Comparison of ENCODE assay signal across 16 mouse cellular contexts in genomic region chr1:183082436-183082835, GRCm38 (mm10).
DNase-seq lines count a peak whose midpoint lies in the region; ATAC-seq and TF ChIP-seq lines count a peak whose summit lies in the region.
"Had no signal": no experiment of that assay in that cellular context is flagged by ENCODE, and none has a peak within 500 bp of the region (broad histone marks: within the 10 kb centered on the region; RNA-seq: fewer than 3 reads in every experiment).

No protein-coding gene starts in this region.

- H3K9ac ChIP-seq in heart, embryonic 12.5 days = no peak overlapping the region
- no peak overlapping the region for H3K9ac ChIP-seq in MEL (ENCODE audit: control insufficient read depth, low read depth, low read length, poor library complexity, severe bottlenecking)
- no peak overlapping the region for H3K9ac ChIP-seq in forebrain, embryonic 16.5 days (replicated peaks; ENCODE audit: low read depth, low read length)
- H3K9ac ChIP-seq: heart, embryonic 13.5 days had no signal

- H3K4me1 ChIP-seq in heart, embryonic 12.5 days (replicated peaks) = peaks cover 19% of the 10 kb centered on the region
- 0 out of 4 replicates have a peak, but pooled peaks cover 0 to under 1% of the 10 kb centered on the region in 2 experiments for H3K4me1 ChIP-seq in MEL (ENCODE audit: control insufficient read depth in 1 of 2, insufficient read depth in 2 of 2, low read length in 2 of 2)
- H3K4me1 ChIP-seq in forebrain, embryonic 16.5 days (replicated peaks; ENCODE audit: control insufficient read depth, insufficient read depth, low read length) = peaks cover 5% of the 10 kb centered on the region; the same call in 1 of the 2 replicates

- no peak for ATAC-seq in heart, embryonic 12.5 days (ENCODE audit: insufficient number of reproducible peaks, low FRiP score)
- no peak for ATAC-seq in monocyte, adult 5-6 weeks (replicated peaks; ENCODE audit: insufficient number of reproducible peaks, low FRiP score, low TSS enrichment, poor library complexity, severe bottlenecking)
- ATAC-seq in forebrain, embryonic 16.5 days = no peak
- ATAC-seq: intestine, embryonic 16.5 days had no signal

- H3K27ac ChIP-seq in heart, embryonic 12.5 days (ENCODE audit: poor library complexity, severe bottlenecking) = no peak overlapping the region
- H3K27ac ChIP-seq in MEL (ENCODE audit: control insufficient read depth, low read depth, low read length) = no peak overlapping the region
- H3K27ac ChIP-seq in forebrain, embryonic 16.5 days (ENCODE audit: low read length) = no peak overlapping the region
- H3K27ac ChIP-seq: heart, embryonic 13.5 days had no signal

- TF ChIP-seq POLR2A in MEL (IDR thresholded peaks at IDR 0.05; ENCODE audit: control insufficient read depth in 1 of 2, insufficient read depth in 1 of 2, low read depth in 1 of 2, low read length in 2 of 2, poor library complexity in 1 of 2) (no peak), myocyte (IDR thresholded peaks at IDR 0.05; ENCODE audit: insufficient read length, low read depth) (no peak)

- no peak overlapping the region for H3K4me3 ChIP-seq in heart, embryonic 12.5 days
- H3K4me3 ChIP-seq in MEL (ENCODE audit: control insufficient read depth in 1 of 2, insufficient read depth in 1 of 2, low read depth in 2 of 2, low read length in 2 of 2) (no peak overlapping the region), myocyte (no peak overlapping the region)
- no peak overlapping the region for H3K4me3 ChIP-seq in forebrain, embryonic 16.5 days (replicated peaks; ENCODE audit: low read length)
- H3K4me3 ChIP-seq: heart, embryonic 13.5 days; midbrain, embryonic 10.5 days had no signal

- peak; percentile 91 for DNase-seq in heart, adult 11 months
- peak; percentile 10 for DNase-seq in MEL (ENCODE audit: low read depth, low spot score)
- peak; percentile 37 for DNase-seq in gastrocnemius, postnatal 25 days
- no peak for DNase-seq in cerebellum, adult 9-10 months
- DNase-seq: adrenal gland, postnatal 25 days; B cell, adult 2 months; cerebellum, postnatal 10 days; kidney, postnatal 36 days; thymus, postnatal 14 days had no signal

- TF ChIP-seq EP300 in MEL (IDR thresholded peaks at IDR 0.05; ENCODE audit: low read depth in 1 of 2, low read length in 2 of 2) = no peak

- H3K79me2 ChIP-seq in MEL (ENCODE audit: control insufficient read depth, insufficient read depth, low read length, poor library complexity) (no peaks in the 10 kb centered on the region), myocyte (ENCODE audit: control insufficient read depth, insufficient read depth) (no peaks in the 10 kb centered on the region)

- WGBS in heart, embryonic 12.5 days = 76% methylated on average over 4 of the region's 4 CpGs
- 50% methylated on average over 4 of the region's 4 CpGs for WGBS in forebrain, embryonic 16.5 days

- H3K27me3 ChIP-seq in heart, embryonic 12.5 days (replicated peaks) = no peaks in the 10 kb centered on the region
- no peaks in the 10 kb centered on the region for H3K27me3 ChIP-seq in MEL (ENCODE audit: control insufficient read depth in 1 of 2, insufficient read depth in 2 of 2, low read length in 2 of 2)
- H3K27me3 ChIP-seq in myocyte (ENCODE audit: control insufficient read depth, insufficient read depth, insufficient read length) = no peaks in the 10 kb centered on the region
- H3K27me3 ChIP-seq in forebrain, embryonic 16.5 days (replicated peaks; ENCODE audit: control insufficient read depth, insufficient read depth, low read length) = no peaks in the 10 kb centered on the region
- H3K27me3 ChIP-seq: heart, embryonic 13.5 days had no signal

- no peak for TF ChIP-seq CTCF in MEL (IDR thresholded peaks at IDR 0.05 in 2 of 3, conservative IDR thresholded peaks at IDR 0.05 in 1 of 3; ENCODE audit: control insufficient read depth in 1 of 3, insufficient read depth in 1 of 3, low read depth in 2 of 3, low read length in 3 of 3, poor library complexity in 1 of 3, severe bottlenecking in 1 of 3)

- H3K4me2 ChIP-seq in heart, embryonic 12.5 days = no peak overlapping the region
- H3K4me2 ChIP-seq in myocyte (ENCODE audit: low read depth) = peak overlapping the region; percentile 22
- no peak overlapping the region for H3K4me2 ChIP-seq in forebrain, embryonic 16.5 days (ENCODE audit: low read length)
- H3K4me2 ChIP-seq: heart, embryonic 13.5 days had no signal

- TF ChIP-seq RAD21 in MEL (IDR thresholded peaks at IDR 0.05; ENCODE audit: low read depth, low read length) = no peak

- peaks cover 18% of the 10 kb centered on the region for H3K36me3 ChIP-seq in heart, embryonic 12.5 days
- H3K36me3 ChIP-seq in MEL (ENCODE audit: control insufficient read depth in 1 of 2, insufficient read depth in 2 of 2, low read length in 2 of 2) (no peaks in the 10 kb centered on the region), myocyte (ENCODE audit: control insufficient read depth, insufficient read depth) (peaks cover 14% of the 10 kb centered on the region)
- no peaks in the 10 kb centered on the region for H3K36me3 ChIP-seq in forebrain, embryonic 16.5 days (ENCODE audit: control insufficient read depth, insufficient read depth)

- H3K9me3 ChIP-seq in heart, embryonic 12.5 days (replicated peaks) = peaks cover 3% of the 10 kb centered on the region; the same call in 1 of the 2 replicates
- no peaks in the 10 kb centered on the region for H3K9me3 ChIP-seq in MEL (replicated peaks; ENCODE audit: insufficient read depth, low read length)
- H3K9me3 ChIP-seq in forebrain, embryonic 16.5 days (ENCODE audit: control insufficient read depth, low read length) = no peaks in the 10 kb centered on the region
- H3K9me3 ChIP-seq: heart, embryonic 13.5 days; midbrain, embryonic 10.5 days had no signal

- no peak overlapping the region for H3ac ChIP-seq in myocyte (ENCODE audit: control insufficient read depth, insufficient read length)

TF ChIP-seq in MEL, 35 proteins besides CTCF, POLR2A, EP300 and RAD21:
- no peak for TF ChIP-seq MAZ (IDR thresholded peaks at IDR 0.05; ENCODE audit: low read depth, low read length)
- TF ChIP-seq USF1 (IDR thresholded peaks at IDR 0.05; ENCODE audit: low read depth, low read length) = no peak
- TF ChIP-seq TAL1 (IDR thresholded peaks at IDR 0.05; ENCODE audit: low read length) = no peak
- TF ChIP-seq GABPA (IDR thresholded peaks at IDR 0.05; ENCODE audit: low read depth, low read length) = no peak
- no peak for TF ChIP-seq CHD2 (IDR thresholded peaks at IDR 0.05; ENCODE audit: low read length)
- no peak for TF ChIP-seq POLR2AphosphoS5 (IDR thresholded peaks at IDR 0.05; ENCODE audit: borderline replicate concordance, low read depth, low read length)
- no peak for TF ChIP-seq MYB (IDR thresholded peaks at IDR 0.05; ENCODE audit: low read depth, low read length)
- TF ChIP-seq KAT2A (conservative IDR thresholded peaks at IDR 0.05; ENCODE audit: low read depth, low read length) = no peak

TF ChIP-seq in myocyte, 11 proteins besides CTCF, POLR2A, EP300 and RAD21:
- TF ChIP-seq E2F4 (IDR thresholded peaks at IDR 0.05; ENCODE audit: insufficient read depth) (no peak), SRF (IDR thresholded peaks at IDR 0.05; ENCODE audit: control insufficient read depth, insufficient read length, low read depth) (no peak), MYOD1 (IDR thresholded peaks at IDR 0.05; ENCODE audit: control insufficient read depth in 1 of 3, insufficient read length in 2 of 3, low read depth in 2 of 3) (peak in 1 of 3 experiments; percentile 67), TCF12 (IDR thresholded peaks at IDR 0.05; ENCODE audit: insufficient read depth, poor library complexity, severe bottlenecking) (no peak), POLR2AphosphoS2 (IDR thresholded peaks at IDR 0.05; ENCODE audit: insufficient read length, low read depth) (no peak), TCF3 (IDR thresholded peaks at IDR 0.05; ENCODE audit: insufficient read length, low read depth) (no peak), MAX (IDR thresholded peaks at IDR 0.05; ENCODE audit: low read depth) (no peak), MYOG (IDR thresholded peaks at IDR 0.05; ENCODE audit: control insufficient read depth in 1 of 3, insufficient read depth in 1 of 3, insufficient read length in 2 of 3, low read depth in 2 of 3) (no peak)
